Mouse (Mus musculus) midbrain, embryonic 13.5 days (tissue): ENCODE results near the gene Fstl3. TPM values are rescaled to one million over a fixed set of nuclear protein-coding genes. Genes with fewer than 3 reads are reported as not detected.

Source experiments
- ATAC-seq: fragments of 200-750 bp; cut with Nextera tagmentation; 2 replicates; pipeline ENCODE4 v1.8.0; 2017; ENCODE audit warnings: mild to moderate bottlenecking, moderate TSS enrichment, moderate library complexity
- H3K27ac ChIP-seq: fragments of 300-500 bp; sonication (generic); 2 replicates; pipeline ENCODE4 v1.5.1; 2015; ENCODE audit warnings: inconsistent platforms, mild to moderate bottlenecking, moderate library complexity
- H3K27me3 ChIP-seq: fragments of 300-500 bp; sonication (generic); 2 replicates; pipeline ENCODE4 v1.6.1; 2015; ENCODE audit warnings: mild to moderate bottlenecking, inconsistent platforms
- H3K36me3 ChIP-seq: fragments of 300-500 bp; sonication (generic); 2 replicates; pipeline ENCODE4 v1.6.1; 2015; ENCODE audit warnings: mild to moderate bottlenecking, inconsistent platforms
- H3K4me1 ChIP-seq: fragments of 300-500 bp; sonication (generic); replicated peaks from 2 replicates; pipeline ENCODE4 v1.6.1; 2015; ENCODE audit warnings: inconsistent platforms
- H3K4me2 ChIP-seq: fragments of 300-500 bp; sonication (generic); replicated peaks from 2 replicates; pipeline ENCODE4 v1.6.1; 2015; ENCODE audit warnings: moderate library complexity, mild to moderate bottlenecking, inconsistent platforms
- H3K4me3 ChIP-seq: fragments of 300-500 bp; sonication (generic); replicated peaks from 2 replicates; pipeline ENCODE4 v1.5.1; 2015; ENCODE audit warnings: mild to moderate bottlenecking, inconsistent platforms
- H3K9ac ChIP-seq: fragments of 300-500 bp; sonication (generic); replicated peaks from 2 replicates; pipeline ENCODE4 v1.6.1; 2015; ENCODE audit warnings: mild to moderate bottlenecking, inconsistent platforms
- H3K9me3 ChIP-seq: fragments of 300-500 bp; sonication (generic); 2 replicates; pipeline ENCODE4 v1.6.1; 2016; ENCODE audit warnings: mild to moderate bottlenecking, inconsistent platforms
- WGBS: fragments of 180-500 bp; shearing (Covaris S2); methylation state at CpG from one replicate; pipeline ENCODE4 v1.1.7; 2015; 5-methylcytosine and 5-hydroxymethylcytosine counted together
- polyA plus RNA-seq: library from polyadenylated mRNA; unstranded; fragments of >200 nt; fragmentation: Nextera tagmentation; extraction: Ambion mirVana; gene quantifications from 2 replicates; pipeline ENCODE4 v1.2.1, GENCODE M21; 2015

Gene Fstl3
- polyA plus RNA-seq, 1 experiment from 2014 or later = 1.1 TPM

- Histone ChIP-seq H3K9me3 (0 out of 2 replicates have a peak, but pooled peaks cover 2% of the 10 kb centered on the region), H3K27me3 (peaks cover 62% of the 10 kb centered on the region), H3K9ac (0 out of 2 replicates have a peak overlapping the region, but pooled peaks have one; percentile 3), H3K4me2 (no peak overlapping the region), H3K4me3 (no peak overlapping the region), H3K27ac (no peak overlapping the region), H3K4me1 (peaks cover 40% of the 10 kb centered on the region), H3K36me3 (no peaks in the 10 kb centered on the region)
- ATAC-seq = no peak
- WGBS = 13% methylated on average over 2 of the region's 2 CpGs
These were observed 2.1 kb downstream of the Fstl3 start for GRCm38 (mm10) chr10:79779193-79779592.

- no peak overlapping the region for H3K9ac ChIP-seq
- peak; percentile 87 for ATAC-seq
- peak overlapping the region; percentile 66 for H3K4me2 ChIP-seq
- H3K27ac ChIP-seq = no peak overlapping the region
- WGBS = 2% methylated on average over 55 of the region's 55 CpGs
- H3K4me1 ChIP-seq = peaks cover 44% of the 10 kb centered on the region
- no peaks in the 10 kb centered on the region for H3K36me3 ChIP-seq
- H3K9me3 ChIP-seq = 0 out of 2 replicates have a peak, but pooled peaks cover under 1% of the 10 kb centered on the region
- H3K4me3 ChIP-seq = peak overlapping the region; percentile 38
- peaks cover 70% of the 10 kb centered on the region for H3K27me3 ChIP-seq
These were observed 3.0 kb downstream of the Fstl3 start for GRCm38 (mm10) chr10:79779784-79780663.

GRCm38 (mm10) chr10:79780664-79781015, 3.6 kb downstream of the Fstl3 start:
- H3K36me3 ChIP-seq = no peaks in the 10 kb centered on the region
- H3K4me2 ChIP-seq = peak overlapping the region; percentile 66
- H3K9me3 ChIP-seq = no peaks in the 10 kb centered on the region
- H3K9ac ChIP-seq = no peak overlapping the region
- peaks cover 44% of the 10 kb centered on the region for H3K4me1 ChIP-seq
- no peak for ATAC-seq
- WGBS = 2% methylated on average over 13 of the region's 13 CpGs
- H3K4me3 ChIP-seq = peak overlapping the region; percentile 38
- peaks cover 73% of the 10 kb centered on the region for H3K27me3 ChIP-seq
- H3K27ac ChIP-seq = no peak overlapping the region

- ATAC-seq = no peak
- Histone ChIP-seq H3K9ac (no peak overlapping the region), H3K4me1 (peaks cover 44% of the 10 kb centered on the region), H3K4me2 (peak overlapping the region; percentile 66), H3K27me3 (peaks cover 70% of the 10 kb centered on the region), H3K4me3 (peak overlapping the region; percentile 38), H3K27ac (no peak overlapping the region), H3K36me3 (no peaks in the 10 kb centered on the region), H3K9me3 (no peaks in the 10 kb centered on the region)
- WGBS = 31% methylated on average over 21 of the region's 21 CpGs
These were observed 4.1 kb downstream of the Fstl3 start for GRCm38 (mm10) chr10:79781139-79781538.

- Histone ChIP-seq H3K4me2 (no peak overlapping the region), H3K36me3 (no peaks in the 10 kb centered on the region), H3K27ac (no peak overlapping the region), H3K9me3 (no peaks in the 10 kb centered on the region), H3K27me3 (peaks cover 62% of the 10 kb centered on the region), H3K4me3 (no peak overlapping the region), H3K9ac (no peak overlapping the region), H3K4me1 (peaks cover 42% of the 10 kb centered on the region)
- WGBS = 56% methylated on average over 5 of the region's 5 CpGs
- no peak for ATAC-seq
These were observed 4.9 kb downstream of the Fstl3 start for GRCm38 (mm10) chr10:79781956-79782355.

GRCm38 (mm10) chr10:79783050-79783449, 6.0 kb downstream of the Fstl3 start:
- H3K4me2 ChIP-seq = no peak overlapping the region
- no peaks in the 10 kb centered on the region for H3K36me3 ChIP-seq
- H3K9me3 ChIP-seq = no peaks in the 10 kb centered on the region
- H3K9ac ChIP-seq = no peak overlapping the region
- no peak for ATAC-seq
- peaks cover 32% of the 10 kb centered on the region for H3K4me1 ChIP-seq
- H3K27ac ChIP-seq = no peak overlapping the region
- peaks cover 51% of the 10 kb centered on the region for H3K27me3 ChIP-seq
- WGBS = 73% methylated on average over 7 of the region's 7 CpGs
- no peak overlapping the region for H3K4me3 ChIP-seq

GRCm38 (mm10) chr10:79783920-79784800, 7.1 kb downstream of the Fstl3 start:
- no peaks in the 10 kb centered on the region for H3K36me3 ChIP-seq
- no peak for ATAC-seq

GRCm38 (mm10) chr10:79788386-79789158, 11.5 kb downstream of the Fstl3 start:
- Histone ChIP-seq H3K27ac (no peak overlapping the region), H3K4me1 (peaks cover 11% of the 10 kb centered on the region; the same call in 1 of the 2 replicates), H3K9me3 (no peaks in the 10 kb centered on the region), H3K4me3 (no peak overlapping the region), H3K27me3 (peaks cover 12% of the 10 kb centered on the region), H3K4me2 (no peak overlapping the region), H3K36me3 (no peaks in the 10 kb centered on the region), H3K9ac (no peak overlapping the region)
- 38% methylated on average over 7 of the region's 7 CpGs for WGBS
- no peak for ATAC-seq

More at GRCm38 (mm10) chr10:79783920-79784800, 7.1 kb downstream of the Fstl3 start:
- 40% methylated on average over 27 of the region's 27 CpGs for WGBS
- H3K9me3 ChIP-seq = no peaks in the 10 kb centered on the region
- H3K4me1 ChIP-seq = peaks cover 26% of the 10 kb centered on the region
- peaks cover 40% of the 10 kb centered on the region for H3K27me3 ChIP-seq
- no peak overlapping the region for H3K9ac ChIP-seq
- no peak overlapping the region for H3K4me2 ChIP-seq
- H3K27ac ChIP-seq = no peak overlapping the region
- no peak overlapping the region for H3K4me3 ChIP-seq

- WGBS = 53% methylated on average over 2 of the region's 2 CpGs
- H3K4me1 ChIP-seq = peaks cover 11% of the 10 kb centered on the region
- H3K36me3 ChIP-seq = no peaks in the 10 kb centered on the region
- H3K4me3 ChIP-seq = no peak overlapping the region
- peaks cover 7% of the 10 kb centered on the region for H3K27me3 ChIP-seq
- no peak overlapping the region for H3K9ac ChIP-seq
- H3K27ac ChIP-seq = no peak overlapping the region
- no peak overlapping the region for H3K4me2 ChIP-seq
- no peak for ATAC-seq
- H3K9me3 ChIP-seq = no peaks in the 10 kb centered on the region
These were observed 12.5 kb downstream of the Fstl3 start for GRCm38 (mm10) chr10:79789581-79789980.

GRCm38 (mm10) chr10:79790861-79791260, 13.8 kb downstream of the Fstl3 start, which contains the start of gene Prss57:
TSS of gene Prss57 (minus strand) at chr10:79790961.
- WGBS = 89% methylated on average over 4 of the region's 4 CpGs
- no peaks in the 10 kb centered on the region for H3K27me3 ChIP-seq
- ATAC-seq = no peak
- H3K27ac ChIP-seq = no peak within 1 kb of the TSS
- no peak within 1 kb of the TSS for H3K4me2 ChIP-seq
- H3K36me3 ChIP-seq = no peaks in the 10 kb centered on the region
- no peak within 1 kb of the TSS for H3K4me3 ChIP-seq
- H3K9ac ChIP-seq = no peak within 1 kb of the TSS
- H3K9me3 ChIP-seq = no peaks in the 10 kb centered on the region
- peaks cover 19% of the 10 kb centered on the region for H3K4me1 ChIP-seq

- no peak overlapping the region for H3K9ac ChIP-seq
- no peaks in the 10 kb centered on the region for H3K36me3 ChIP-seq
- H3K4me1 ChIP-seq = peaks cover 30% of the 10 kb centered on the region
- H3K4me3 ChIP-seq = peak overlapping the region; percentile 96
- H3K27me3 ChIP-seq = no peaks in the 10 kb centered on the region
- 79% methylated on average over 5 of the region's 5 CpGs for WGBS
- no peaks in the 10 kb centered on the region for H3K9me3 ChIP-seq
- no peak for ATAC-seq
- H3K4me2 ChIP-seq = peak overlapping the region; percentile 93; the same call in 1 of the 2 replicates
- no peak overlapping the region for H3K27ac ChIP-seq
These were observed 15.4 kb downstream of the Fstl3 start for GRCm38 (mm10) chr10:79792339-79793040.
